Mouse (Mus musculus): Measurements from ENCODE around the gene Plekhb2.

DNA sequence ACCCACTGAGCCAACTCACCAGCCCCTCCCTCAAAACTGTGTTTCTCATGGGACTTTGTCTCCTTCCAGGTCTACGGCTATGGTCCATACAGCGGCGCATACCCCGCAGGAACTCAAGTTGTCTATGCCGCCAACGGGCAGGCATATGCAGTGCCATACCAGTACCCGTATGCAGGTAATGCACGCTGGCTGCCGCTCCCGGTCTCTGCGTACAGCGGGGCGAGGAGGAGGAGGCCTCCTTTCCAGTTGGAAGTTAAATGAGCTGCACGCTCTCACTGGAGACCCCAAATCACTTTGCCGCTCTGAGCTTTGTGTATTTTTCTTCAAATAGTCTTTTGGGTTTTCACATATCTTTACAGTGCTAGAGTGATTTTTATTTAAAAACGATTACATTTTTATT lies 19.5 kb downstream of the Plekhb2 start:
- no peak for TF ChIP-seq EP300 (IDR thresholded peaks at IDR 0.05; ENCODE audit: insufficient read depth, low read depth, low read length)
- TF ChIP-seq CTCF (IDR thresholded peaks at IDR 0.05; ENCODE audit: low read depth, low read length): no peak
- no peak for TF ChIP-seq POLR2A (IDR thresholded peaks at IDR 0.05; ENCODE audit: insufficient read depth, low read length)
